Mouse (Mus musculus) embryonic facial prominence, embryonic 15.5 days (tissue): ENCODE measurements around the gene Gm49387. TPM values are rescaled to one million over a fixed set of nuclear protein-coding genes. Genes with fewer than 3 reads are reported as not detected.

Experiments
- ATAC-seq: fragments of 200-750 bp; cut with Nextera tagmentation; 2 replicates; pipeline ENCODE4 v1.8.0; 2017; ENCODE audit warnings: low read depth, moderate TSS enrichment; ENCODE audit not compliant: insufficient number of reproducible peaks, low FRiP score, low TSS enrichment
- H3K27ac ChIP-seq: fragments of 300-500 bp; sonication (generic); replicated peaks from 2 replicates; pipeline ENCODE4 v1.5.1; 2015; ENCODE audit warnings: mild to moderate bottlenecking, inconsistent platforms
- H3K27me3 ChIP-seq: fragments of 300-500 bp; sonication (generic); 2 replicates; pipeline ENCODE4 v1.6.1; 2015; ENCODE audit warnings: inconsistent platforms
- H3K36me3 ChIP-seq: fragments of 300-500 bp; sonication (generic); 2 replicates; pipeline ENCODE4 v1.6.1; 2015; ENCODE audit warnings: mild to moderate bottlenecking, inconsistent platforms
- H3K4me1 ChIP-seq: fragments of 300-500 bp; sonication (generic); 2 replicates; pipeline ENCODE4 v1.6.1; 2015; ENCODE audit warnings: inconsistent platforms
- H3K4me2 ChIP-seq: fragments of 300-500 bp; sonication (generic); replicated peaks from 2 replicates; pipeline ENCODE4 v1.6.1; 2015; ENCODE audit warnings: mild to moderate bottlenecking, inconsistent platforms
- H3K4me3 ChIP-seq: fragments of 300-500 bp; sonication (generic); replicated peaks from 2 replicates; pipeline ENCODE4 v1.5.1; 2015; ENCODE audit warnings: mild to moderate bottlenecking, inconsistent platforms
- H3K9ac ChIP-seq: fragments of 300-500 bp; sonication (generic); 2 replicates; pipeline ENCODE4 v1.6.1; 2015; ENCODE audit warnings: inconsistent platforms
- H3K9me3 ChIP-seq: fragments of 300-500 bp; sonication (generic); replicated peaks from 2 replicates; pipeline ENCODE4 v1.6.1; 2016; ENCODE audit warnings: inconsistent platforms
- WGBS: fragments of 180-500 bp; shearing (Covaris S2); methylation state at CpG from one replicate; pipeline ENCODE4 v1.1.7; 2015; 5-methylcytosine and 5-hydroxymethylcytosine counted together
- polyA plus RNA-seq: library from polyadenylated mRNA; unstranded; fragments of >200 nt; fragmentation: Nextera tagmentation; extraction: Ambion mirVana; gene quantifications from 2 replicates; pipeline ENCODE4 v1.2.1, GENCODE M21; 2015

The Gm49387 gene
- polyA plus RNA-seq, 1 experiment from 2014 or later: 3.8 TPM

- ATAC-seq: no peak
- Histone ChIP-seq H3K9ac (no peak overlapping the region), H3K36me3 (no peaks in the 10 kb centered on the region), H3K9me3 (no peaks in the 10 kb centered on the region), H3K4me1 (no peaks in the 10 kb centered on the region), H3K27ac (no peak overlapping the region), H3K27me3 (no peaks in the 10 kb centered on the region), H3K4me3 (no peak overlapping the region), H3K4me2 (no peak overlapping the region)
- WGBS: 65% methylated on average over 2 of the region's 2 CpGs
Measured at GRCm38 (mm10) chr14:31593036-31593435, 47.6 kb downstream of the Gm49387 start.

GRCm38 (mm10) chr14:31591243-31591642 is 49.4 kb downstream of the Gm49387 start, which contains the start of gene Colq:
Gene Colq, minus strand, starts transcription at chr14:31591343.
- 79% methylated on average over 3 of the region's 3 CpGs for WGBS
- H3K27me3 ChIP-seq: no peaks in the 10 kb centered on the region
- no peak within 1 kb of the TSS for H3K27ac ChIP-seq
- H3K4me3 ChIP-seq: no peak within 1 kb of the TSS
- no peak within 1 kb of the TSS for H3K9ac ChIP-seq
- H3K36me3 ChIP-seq: no peaks in the 10 kb centered on the region
- no peaks in the 10 kb centered on the region for H3K4me1 ChIP-seq
- ATAC-seq: no peak
- H3K9me3 ChIP-seq: no peaks in the 10 kb centered on the region
- H3K4me2 ChIP-seq: no peak within 1 kb of the TSS

GRCm38 (mm10) chr14:31586451-31586850 is 54.2 kb downstream of the Gm49387 start:
- Histone ChIP-seq H3K36me3 (no peaks in the 10 kb centered on the region), H3K9ac (no peak overlapping the region), H3K27ac (no peak overlapping the region), H3K4me3 (no peak overlapping the region), H3K27me3 (no peaks in the 10 kb centered on the region), H3K9me3 (no peaks in the 10 kb centered on the region), H3K4me1 (no peaks in the 10 kb centered on the region), H3K4me2 (no peak overlapping the region)
- no peak for ATAC-seq
- 75% methylated on average over 8 of the region's 8 CpGs for WGBS

- Histone ChIP-seq H3K36me3 (no peaks in the 10 kb centered on the region), H3K9me3 (no peaks in the 10 kb centered on the region), H3K4me1 (no peaks in the 10 kb centered on the region), H3K4me3 (no peak overlapping the region), H3K27me3 (no peaks in the 10 kb centered on the region), H3K9ac (no peak overlapping the region), H3K27ac (no peak overlapping the region), H3K4me2 (no peak overlapping the region)
- 88% methylated on average over 7 of the region's 9 CpGs for WGBS
- no peak for ATAC-seq
Measured at GRCm38 (mm10) chr14:31583082-31583481, 57.6 kb downstream of the Gm49387 start.

GRCm38 (mm10) chr14:31577966-31578735 is 62.5 kb downstream of the Gm49387 start:
- no peak overlapping the region for H3K4me2 ChIP-seq
- H3K4me3 ChIP-seq: no peak overlapping the region
- no peaks in the 10 kb centered on the region for H3K27me3 ChIP-seq
- H3K36me3 ChIP-seq: no peaks in the 10 kb centered on the region
- no peak overlapping the region for H3K27ac ChIP-seq
- H3K9me3 ChIP-seq: no peaks in the 10 kb centered on the region
- H3K4me1 ChIP-seq: peaks cover 12% of the 10 kb centered on the region; the same call in 1 of the 2 replicates
- ATAC-seq: no peak
- no peak overlapping the region for H3K9ac ChIP-seq
- WGBS: 33% methylated on average over 9 of the region's 9 CpGs

GRCm38 (mm10) chr14:31576846-31577697 is 63.6 kb downstream of the Gm49387 start:
- Histone ChIP-seq H3K4me2 (no peak overlapping the region), H3K4me3 (no peak overlapping the region), H3K9me3 (no peaks in the 10 kb centered on the region), H3K27ac (no peak overlapping the region), H3K36me3 (no peaks in the 10 kb centered on the region), H3K9ac (no peak overlapping the region), H3K27me3 (no peaks in the 10 kb centered on the region), H3K4me1 (peaks cover 12% of the 10 kb centered on the region; the same call in 1 of the 2 replicates)
- ATAC-seq: no peak
- WGBS: 40% methylated on average over 10 of the region's 10 CpGs

- WGBS: 61% methylated on average over 9 of the region's 9 CpGs
- Histone ChIP-seq H3K4me2 (no peak overlapping the region), H3K27me3 (no peaks in the 10 kb centered on the region), H3K9me3 (no peaks in the 10 kb centered on the region), H3K9ac (no peak overlapping the region), H3K4me1 (peaks cover 12% of the 10 kb centered on the region; the same call in 1 of the 2 replicates), H3K4me3 (no peak overlapping the region), H3K27ac (no peak overlapping the region), H3K36me3 (no peaks in the 10 kb centered on the region)
- ATAC-seq: no peak
Measured at GRCm38 (mm10) chr14:31575866-31576265, 64.8 kb downstream of the Gm49387 start.

- Histone ChIP-seq H3K9ac (no peak overlapping the region), H3K4me3 (no peak overlapping the region), H3K4me2 (no peak overlapping the region), H3K27me3 (no peaks in the 10 kb centered on the region), H3K36me3 (no peaks in the 10 kb centered on the region), H3K4me1 (peaks cover 12% of the 10 kb centered on the region; the same call in 1 of the 2 replicates), H3K9me3 (no peaks in the 10 kb centered on the region), H3K27ac (no peak overlapping the region)
- 89% methylated on average over 18 of the region's 18 CpGs for WGBS
- no peak for ATAC-seq
Measured at GRCm38 (mm10) chr14:31574903-31575665, 65.6 kb downstream of the Gm49387 start.

- H3K27me3 ChIP-seq: no peaks in the 10 kb centered on the region
- no peak for ATAC-seq
- no peak overlapping the region for H3K4me2 ChIP-seq
- H3K27ac ChIP-seq: no peak overlapping the region
- no peak overlapping the region for H3K9ac ChIP-seq
- H3K9me3 ChIP-seq: no peaks in the 10 kb centered on the region
- 76% methylated on average over 9 of the region's 9 CpGs for WGBS
- no peak overlapping the region for H3K4me3 ChIP-seq
- no peaks in the 10 kb centered on the region for H3K36me3 ChIP-seq
- peaks cover 18% of the 10 kb centered on the region for H3K4me1 ChIP-seq
Measured at GRCm38 (mm10) chr14:31572561-31573175, 68.0 kb downstream of the Gm49387 start.

GRCm38 (mm10) chr14:31571419-31571818 is 69.3 kb downstream of the Gm49387 start:
- Histone ChIP-seq H3K4me2 (no peak overlapping the region), H3K4me1 (peaks cover 11% of the 10 kb centered on the region), H3K27ac (no peak overlapping the region), H3K36me3 (no peaks in the 10 kb centered on the region), H3K4me3 (no peak overlapping the region), H3K27me3 (no peaks in the 10 kb centered on the region), H3K9me3 (no peaks in the 10 kb centered on the region), H3K9ac (no peak overlapping the region)
- no peak for ATAC-seq
- 79% methylated on average over 5 of the region's 5 CpGs for WGBS
